Mouse (Mus musculus): ENCODE data around the gene Lhx8. TPM values are rescaled to one million over a fixed set of nuclear protein-coding genes. Genes with fewer than 3 reads are reported as not detected.

Lhx8 gene
- total RNA-seq, 2 experiments from 2014 or later = not detected

DNA sequence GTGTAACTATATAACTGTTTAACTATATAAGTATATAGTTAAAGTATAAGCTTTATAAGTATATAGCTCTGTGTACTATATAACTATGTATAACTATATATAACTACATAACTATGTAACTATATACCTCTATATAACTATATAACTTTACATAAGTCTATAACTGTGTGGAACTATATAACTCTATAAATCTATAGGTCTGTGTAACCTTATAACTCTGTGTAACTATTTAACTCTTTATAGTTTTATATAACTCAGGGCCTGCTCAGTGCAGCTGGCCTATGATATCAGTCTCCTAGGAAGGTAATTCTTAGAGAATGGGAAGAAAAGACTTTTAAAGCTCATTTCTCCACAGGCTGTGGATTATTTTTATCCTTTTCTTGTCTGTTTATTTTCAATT is 73.1 kb downstream of the Lhx8 start:
- ATAC-seq (ENCODE audit: poor library complexity, severe bottlenecking) = no peak

Data from megakaryocyte, adult 5-6 weeks (primary cell).